Mouse (Mus musculus) heart, postnatal 0 days (tissue): ENCODE data around the gene Ryr3.

Experiments used
- CTCF ChIP-seq: IDR thresholded peaks from 2 replicates; pipeline ENCODE4 v1.5.1; 2016; ENCODE audit warnings: antibody characterized with exemption, control low read depth, low read depth
- EP300 ChIP-seq: IDR thresholded peaks from 2 replicates; pipeline ENCODE4 v1.6.1; 2016; ENCODE audit warnings: antibody characterized with exemption, low read depth

GRCm38 (mm10) chr2:112632536-112632935, 584.4 kb downstream of the Ryr3 start:
- TF ChIP-seq CTCF (no peak), EP300 (no peak)
